Mouse (Mus musculus): ENCODE measurements around the gene Fignl1. TPM values are rescaled to one million over a fixed set of nuclear protein-coding genes. Genes with fewer than 3 reads are reported as not detected.
A peak's percentile ranks its signal among the peaks of the same experiment; 100 is the strongest.

The Fignl1 gene
- polyA plus RNA-seq, 1 experiment from 2014 or later = 13.4 TPM

- no peak for TF ChIP-seq CTCF (IDR thresholded peaks at IDR 0.05)
- DNase-seq (ENCODE audit: low read depth, low spot score) = no peak
- no peak for ATAC-seq
Measured at GRCm38 (mm10) chr11:11845044-11845443, 36.3 kb upstream of the Fignl1 start.

GRCm38 (mm10) chr11:11844367-11844971 is 35.7 kb upstream of the Fignl1 start:
- ChIA-PET CTCF (interaction anchor here (0.9 to 1.4 kb wide), 6 partner anchors 21 to 130 kb away, joined by 3 to 7 read pairs (median 4); no protein-coding TSS in a partner anchor), POLR2A (no interaction called here)
- in situ Hi-C loops (cut with MboI; ENCODE audit: low pct_unique_long_range_greater_than_20kb) = no loop called here
- DNase-seq (ENCODE audit: low read depth, low spot score) = peak; percentile 86
- no peaks in the 10 kb centered on the region for H3K27me3 ChIP-seq
- peak; percentile 97 for ATAC-seq
- TF ChIP-seq CTCF (IDR thresholded peaks at IDR 0.05) = peak; percentile 81

More at GRCm38 (mm10) chr11:11845044-11845443, 36.3 kb upstream of the Fignl1 start:
- in situ Hi-C loops (cut with MboI; ENCODE audit: low pct_unique_long_range_greater_than_20kb) = no loop called here
- no peaks in the 10 kb centered on the region for H3K27me3 ChIP-seq
- ChIA-PET POLR2A (no interaction called here), CTCF (interaction anchor here (0.9 to 1.5 kb wide), 9 partner anchors 20 to 129 kb away, joined by 3 to 7 read pairs (median 4); no protein-coding TSS in a partner anchor)

GRCm38 (mm10) chr11:11841590-11841989 is 32.8 kb upstream of the Fignl1 start:
- CTCF ChIA-PET = interaction anchor here (1.2 to 1.4 kb wide), 2 partner anchors 9 to 11 kb away, joined by 3 to 5 read pairs; no protein-coding TSS in a partner anchor
- H3K27me3 ChIP-seq = no peaks in the 10 kb centered on the region
- POLR2A ChIA-PET = no interaction called here
- no peak for TF ChIP-seq CTCF (IDR thresholded peaks at IDR 0.05)
- in situ Hi-C loops (cut with MboI; ENCODE audit: low pct_unique_long_range_greater_than_20kb) = no loop called here
- DNase-seq (ENCODE audit: low read depth, low spot score) (no peak), ATAC-seq (no peak)

GRCm38 (mm10) chr11:11840746-11841145 is 32.0 kb upstream of the Fignl1 start:
- DNase-seq (ENCODE audit: low read depth, low spot score) = no peak
- TF ChIP-seq CTCF (IDR thresholded peaks at IDR 0.05) = no peak
- in situ Hi-C loops (cut with MboI; ENCODE audit: low pct_unique_long_range_greater_than_20kb) = no loop called here
- POLR2A ChIA-PET = no interaction called here
- H3K27me3 ChIP-seq = no peaks in the 10 kb centered on the region
- CTCF ChIA-PET = interaction anchor here (1.4 kb wide), 1 partner anchor 10 kb away, joined by 5 read pairs; no protein-coding TSS in a partner anchor
- no peak for ATAC-seq

GRCm38 (mm10) chr11:11839874-11840273 is 31.1 kb upstream of the Fignl1 start:
- POLR2A ChIA-PET = no interaction called here

GRCm38 (mm10) chr11:11837384-11837783 is 28.6 kb upstream of the Fignl1 start:
- in situ Hi-C loops (cut with MboI; ENCODE audit: low pct_unique_long_range_greater_than_20kb) = no loop called here
- TF ChIP-seq CTCF (IDR thresholded peaks at IDR 0.05) = no peak
- ChIA-PET CTCF (interaction anchor here (1.6 kb wide), 1 partner anchor 17 kb away, joined by 4 read pairs; no protein-coding TSS in a partner anchor), POLR2A (no interaction called here)
- no peak for DNase-seq (ENCODE audit: low read depth, low spot score)
- no peak for ATAC-seq
- H3K27me3 ChIP-seq = no peaks in the 10 kb centered on the region

More at GRCm38 (mm10) chr11:11839874-11840273, 31.1 kb upstream of the Fignl1 start:
- in situ Hi-C loops (cut with MboI; ENCODE audit: low pct_unique_long_range_greater_than_20kb) = no loop called here
- DNase-seq (ENCODE audit: low read depth, low spot score) = no peak
- H3K27me3 ChIP-seq = no peaks in the 10 kb centered on the region
- CTCF ChIA-PET = interaction anchor here (0.6 to 1.0 kb wide), 2 partner anchors 17 to 100 kb away, joined by 3 read pairs; no protein-coding TSS in a partner anchor
- no peak for ATAC-seq
- TF ChIP-seq CTCF (IDR thresholded peaks at IDR 0.05) = no peak

- DNase-seq (ENCODE audit: low read depth, low spot score) = no peak
Measured at GRCm38 (mm10) chr11:11836713-11837370, 28.1 kb upstream of the Fignl1 start.

GRCm38 (mm10) chr11:11836262-11836661 is 27.5 kb upstream of the Fignl1 start:
- TF ChIP-seq CTCF (IDR thresholded peaks at IDR 0.05) = no peak
- DNase-seq (ENCODE audit: low read depth, low spot score) (no peak), ATAC-seq (no peak)
- ChIA-PET POLR2A (no interaction called here), CTCF (no interaction called here)
- H3K27me3 ChIP-seq = no peaks in the 10 kb centered on the region
- in situ Hi-C loops (cut with MboI; ENCODE audit: low pct_unique_long_range_greater_than_20kb) = no loop called here

More at GRCm38 (mm10) chr11:11836713-11837370, 28.1 kb upstream of the Fignl1 start:
- TF ChIP-seq CTCF (IDR thresholded peaks at IDR 0.05) = no peak
- ATAC-seq = no peak
- POLR2A ChIA-PET = no interaction called here
- in situ Hi-C loops (cut with MboI; ENCODE audit: low pct_unique_long_range_greater_than_20kb) = no loop called here
- CTCF ChIA-PET = interaction anchor here (1.6 kb wide), 1 partner anchor 16 kb away, joined by 4 read pairs; no protein-coding TSS in a partner anchor
- no peaks in the 10 kb centered on the region for H3K27me3 ChIP-seq

- ChIA-PET POLR2A (no interaction called here), CTCF (no interaction called here)
- in situ Hi-C loops (cut with MboI; ENCODE audit: low pct_unique_long_range_greater_than_20kb) = no loop called here
- no peak for TF ChIP-seq CTCF (IDR thresholded peaks at IDR 0.05)
- no peaks in the 10 kb centered on the region for H3K27me3 ChIP-seq
- no peak for DNase-seq (ENCODE audit: low read depth, low spot score)
- no peak for ATAC-seq
Measured at GRCm38 (mm10) chr11:11835791-11836190, 27.0 kb upstream of the Fignl1 start.

- ATAC-seq = no peak
- in situ Hi-C loops (cut with MboI; ENCODE audit: low pct_unique_long_range_greater_than_20kb) = no loop called here
- no peak for DNase-seq (ENCODE audit: low read depth, low spot score)
- CTCF ChIA-PET = no interaction called here
- POLR2A ChIA-PET = no interaction called here
- no peak for TF ChIP-seq CTCF (IDR thresholded peaks at IDR 0.05)
- no peaks in the 10 kb centered on the region for H3K27me3 ChIP-seq
Measured at GRCm38 (mm10) chr11:11835361-11835760, 26.6 kb upstream of the Fignl1 start.

- CTCF ChIA-PET = interaction anchor here (0.9 to 2.8 kb wide), 4 partner anchors 9 to 726 kb away, joined by 3 to 10 read pairs (median 3); no protein-coding TSS in a partner anchor
- ATAC-seq (no peak), DNase-seq (ENCODE audit: low read depth, low spot score) (no peak)
- in situ Hi-C loops (cut with MboI; ENCODE audit: low pct_unique_long_range_greater_than_20kb) = no loop called here
- no peaks in the 10 kb centered on the region for H3K27me3 ChIP-seq
- TF ChIP-seq CTCF (IDR thresholded peaks at IDR 0.05) = no peak
- POLR2A ChIA-PET = no interaction called here
Measured at GRCm38 (mm10) chr11:11833100-11833499, 24.3 kb upstream of the Fignl1 start.
